Mouse (Mus musculus): ENCODE results near the gene Tmem25.

DNA sequence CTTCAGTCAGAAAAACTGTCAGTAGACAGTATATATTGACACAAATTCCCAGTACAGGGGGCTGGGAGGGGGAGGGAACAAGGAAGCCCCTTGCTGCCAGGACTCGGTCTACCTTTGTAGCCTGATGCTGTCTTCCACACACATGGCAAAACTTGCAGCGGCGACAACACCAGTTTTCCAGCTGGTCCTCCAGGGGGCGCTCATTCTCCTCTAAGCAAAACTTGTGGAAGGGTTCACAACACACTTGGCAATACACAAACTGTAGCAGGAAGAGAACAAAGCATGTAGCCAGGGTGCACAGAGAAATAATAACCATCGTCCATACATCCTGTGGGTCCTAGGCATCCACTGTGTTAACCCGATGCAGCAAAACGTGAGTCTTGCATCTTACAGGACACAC lies 37.3 kb upstream of the Tmem25 start:
- no peak for TF ChIP-seq NRF1 (IDR thresholded peaks at IDR 0.05; ENCODE audit: insufficient read depth, low read depth, low read length, poor library complexity, severe bottlenecking)
- no peak for TF ChIP-seq POLR2A (IDR thresholded peaks at IDR 0.05; ENCODE audit: control insufficient read depth in 1 of 2, insufficient read depth in 1 of 2, low read depth in 1 of 2, low read length in 2 of 2, poor library complexity in 1 of 2)
- peak; percentile 81 to 87 (median 87) for TF ChIP-seq CTCF (IDR thresholded peaks at IDR 0.05 in 2 of 3, conservative IDR thresholded peaks at IDR 0.05 in 1 of 3; ENCODE audit: control insufficient read depth in 1 of 3, insufficient read depth in 1 of 3, low read depth in 2 of 3, low read length in 3 of 3, poor library complexity in 1 of 3, severe bottlenecking in 1 of 3)
- no peak for TF ChIP-seq ZNF384 (IDR thresholded peaks at IDR 0.05; ENCODE audit: low read depth, low read length)
- peak; percentile 25; the same call in 1 of the 2 replicates for TF ChIP-seq ZC3H11A (IDR thresholded peaks at IDR 0.05; ENCODE audit: low read depth, low read length)

Measured in MEL (cell line).